Mouse (Mus musculus) stomach, postnatal 0 days (tissue): ENCODE measurements at regions not wholly inside any gene's neighbourhood (a gene's known extent, or its start where the extent isn't known, plus 50 kb on each side); places are given as distances from the start of the nearest gene placed in this dataset.

Source experiments
- ATAC-seq: fragments of 200-750 bp; cut with Nextera tagmentation; 2 replicates; pipeline ENCODE4 v1.8.0; 2017; ENCODE audit not compliant: low FRiP score, low TSS enrichment
- DNase-seq: peaks from one replicate; pipeline ENCODE4 v3.0.0-alpha.2; 2016; ENCODE audit warnings: low spot score
- H3K27ac ChIP-seq: fragments of 300-500 bp; sonication (generic); replicated peaks from 2 replicates; pipeline ENCODE4 v1.5.1; 2014; ENCODE audit warnings: mild to moderate bottlenecking, control low read depth
- H3K27me3 ChIP-seq: fragments of 300-500 bp; sonication (generic); 2 replicates; pipeline ENCODE4 v1.6.1; 2014; ENCODE audit warnings: low read length; ENCODE audit not compliant: control insufficient read depth, insufficient read depth
- H3K36me3 ChIP-seq: fragments of 300-500 bp; sonication (generic); 2 replicates; pipeline ENCODE4 v1.6.1; 2014; ENCODE audit warnings: low read length, mixed read lengths; ENCODE audit not compliant: control insufficient read depth, insufficient read depth
- H3K4me1 ChIP-seq: fragments of 300-500 bp; sonication (generic); replicated peaks from 2 replicates; pipeline ENCODE4 v1.6.1; 2014; ENCODE audit warnings: antibody characterized with exemption; ENCODE audit not compliant: control insufficient read depth, insufficient read depth
- H3K4me2 ChIP-seq: fragments of 300-500 bp; sonication (generic); replicated peaks from 2 replicates; pipeline ENCODE4 v1.6.1; 2014; ENCODE audit warnings: low read depth, mild to moderate bottlenecking, control low read depth, moderate library complexity
- H3K4me3 ChIP-seq: fragments of 300-500 bp; sonication (generic); 2 replicates; pipeline ENCODE4 v1.5.1; 2014; ENCODE audit warnings: low read depth, low read length, control low read depth
- H3K9ac ChIP-seq: fragments of 300-500 bp; sonication (generic); 2 replicates; pipeline ENCODE4 v1.6.1; 2014; ENCODE audit warnings: mild to moderate bottlenecking, low read length, control low read depth, mixed read lengths
- H3K9me3 ChIP-seq: fragments of 300-500 bp; sonication (generic); 2 replicates; pipeline ENCODE4 v1.6.1; 2016; ENCODE audit warnings: low read length; ENCODE audit not compliant: control insufficient read depth
- CTCF ChIP-seq: IDR thresholded peaks from 2 replicates; pipeline ENCODE4 v1.5.1; 2016; ENCODE audit warnings: antibody characterized with exemption, low read depth, mild to moderate bottlenecking, moderate library complexity
- EP300 ChIP-seq: optimal IDR thresholded peaks from 2 replicates; pipeline ENCODE3; 2016; ENCODE audit warnings: antibody characterized with exemption
- WGBS: fragments of 180-500 bp; shearing (Covaris S2); extraction: QIAGEN DNeasy Blood & Tissue Kit; methylation state at CpG from one replicate; pipeline ENCODE4 v1.1.7; 2014; 5-methylcytosine and 5-hydroxymethylcytosine counted together

GRCm38 (mm10) chr9:34143131-34143795 lies 342.4 kb upstream of the Kirrel3 start:
- Histone ChIP-seq H3K27me3 (no peaks in the 10 kb centered on the region), H3K9me3 (no peaks in the 10 kb centered on the region), H3K4me1 (no peaks in the 10 kb centered on the region), H3K36me3 (no peaks in the 10 kb centered on the region), H3K27ac (no peak overlapping the region), H3K4me3 (no peak overlapping the region), H3K9ac (no peak overlapping the region), H3K4me2 (no peak overlapping the region)
- DNase-seq (no peak), ATAC-seq (no peak)
- 79% methylated on average over 4 of the region's 4 CpGs for WGBS
- TF ChIP-seq EP300 (no peak), CTCF (no peak)

GRCm38 (mm10) chr9:34155240-34156019 lies 330.3 kb upstream of the Kirrel3 start:
- Histone ChIP-seq H3K4me3 (no peak overlapping the region), H3K9ac (no peak overlapping the region), H3K27ac (no peak overlapping the region), H3K4me2 (no peak overlapping the region), H3K27me3 (no peaks in the 10 kb centered on the region), H3K36me3 (no peaks in the 10 kb centered on the region), H3K4me1 (no peaks in the 10 kb centered on the region), H3K9me3 (no peaks in the 10 kb centered on the region)
- TF ChIP-seq EP300: no peak
- TF ChIP-seq CTCF: no peak
- ATAC-seq (no peak), DNase-seq (no peak)
- WGBS: 43% methylated on average over 11 of the region's 11 CpGs

DNA sequence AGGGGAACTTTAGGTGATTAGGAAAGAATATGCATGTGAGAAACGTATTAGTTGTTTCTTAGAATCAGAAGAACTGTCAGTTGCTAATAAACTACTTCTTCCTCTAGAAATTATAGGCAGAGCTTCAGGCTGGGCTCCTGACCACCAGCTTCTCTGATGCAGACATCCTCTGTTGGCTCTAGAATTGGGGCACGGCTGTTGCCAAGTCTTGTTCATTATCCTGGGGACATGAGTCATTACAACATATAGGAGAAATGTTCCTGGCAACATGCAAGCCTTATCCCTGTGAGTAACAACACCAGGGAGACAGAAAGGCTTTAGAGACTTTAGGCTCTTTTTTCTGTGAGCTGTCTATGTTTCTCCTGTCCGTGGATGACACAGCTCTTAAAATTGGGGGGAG lies 329.1 kb upstream of the Kirrel3 start:
- no peak for TF ChIP-seq EP300
- TF ChIP-seq CTCF: no peak
- WGBS: 18% methylated on average over 3 of the region's 3 CpGs
- no peak for ATAC-seq
- Histone ChIP-seq H3K4me2 (no peak overlapping the region), H3K27ac (no peak overlapping the region), H3K4me1 (no peaks in the 10 kb centered on the region), H3K36me3 (no peaks in the 10 kb centered on the region), H3K4me3 (no peak overlapping the region), H3K9me3 (no peaks in the 10 kb centered on the region), H3K27me3 (no peaks in the 10 kb centered on the region), H3K9ac (no peak overlapping the region)
- DNase-seq: no peak

GRCm38 (mm10) chr9:34161119-34161518 lies 324.6 kb upstream of the Kirrel3 start:
- Histone ChIP-seq H3K9ac (no peak overlapping the region), H3K27ac (no peak overlapping the region), H3K36me3 (no peaks in the 10 kb centered on the region), H3K9me3 (no peaks in the 10 kb centered on the region), H3K4me1 (no peaks in the 10 kb centered on the region), H3K4me2 (no peak overlapping the region), H3K4me3 (no peak overlapping the region), H3K27me3 (no peaks in the 10 kb centered on the region)
- ATAC-seq (no peak), DNase-seq (no peak)
- WGBS: 49% methylated on average over 3 of the region's 3 CpGs
- no peak for TF ChIP-seq EP300
- no peak for TF ChIP-seq CTCF

DNA sequence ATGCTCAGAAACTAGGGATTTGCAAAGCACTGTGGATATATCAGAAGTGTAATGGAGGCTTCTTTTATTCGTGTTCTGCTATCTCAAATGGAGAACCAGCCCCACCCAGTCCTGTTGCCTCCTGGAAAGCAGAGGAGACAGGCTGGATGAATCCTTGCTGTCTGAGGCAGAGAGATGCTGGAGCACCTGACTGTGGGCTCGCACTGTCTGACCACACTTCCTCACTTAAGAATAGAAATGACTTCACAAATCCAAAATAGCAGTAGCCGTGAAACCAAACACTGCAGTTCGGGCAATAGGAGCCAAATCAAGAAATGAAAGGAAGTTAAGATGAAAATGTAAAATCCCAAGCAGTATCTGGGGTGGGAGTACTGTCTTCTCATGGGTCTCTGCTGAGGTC lies 299.4 kb upstream of the Kirrel3 start:
- H3K4me2 ChIP-seq: no peak overlapping the region
- H3K9ac ChIP-seq: no peak overlapping the region
- ATAC-seq (no peak), DNase-seq (no peak)
- no peak overlapping the region for H3K4me3 ChIP-seq
- H3K27ac ChIP-seq: no peak overlapping the region
- no peaks in the 10 kb centered on the region for H3K27me3 ChIP-seq
- no peaks in the 10 kb centered on the region for H3K4me1 ChIP-seq
- no peaks in the 10 kb centered on the region for H3K36me3 ChIP-seq
- no peaks in the 10 kb centered on the region for H3K9me3 ChIP-seq
- TF ChIP-seq CTCF: no peak
- TF ChIP-seq EP300: no peak
- 77% methylated on average over 4 of the region's 4 CpGs for WGBS

- Histone ChIP-seq H3K4me1 (no peaks in the 10 kb centered on the region), H3K4me3 (no peak overlapping the region), H3K9ac (no peak overlapping the region), H3K4me2 (no peak overlapping the region), H3K27ac (no peak overlapping the region), H3K9me3 (no peaks in the 10 kb centered on the region), H3K36me3 (no peaks in the 10 kb centered on the region), H3K27me3 (no peaks in the 10 kb centered on the region)
- TF ChIP-seq CTCF: no peak
- TF ChIP-seq EP300: no peak
- DNase-seq (no peak), ATAC-seq (no peak)
These were observed 293.2 kb upstream of the Kirrel3 start for GRCm38 (mm10) chr9:34192542-34192941.
